Mouse (Mus musculus) heart, postnatal 0 days (tissue): ENCODE data around the gene Itgb3.

ENCODE experiments used
- CTCF ChIP-seq: IDR thresholded peaks from 2 replicates; pipeline ENCODE4 v1.5.1; 2016; ENCODE audit warnings: antibody characterized with exemption, control low read depth, low read depth
- EP300 ChIP-seq: IDR thresholded peaks from 2 replicates; pipeline ENCODE4 v1.6.1; 2016; ENCODE audit warnings: antibody characterized with exemption, low read depth

DNA sequence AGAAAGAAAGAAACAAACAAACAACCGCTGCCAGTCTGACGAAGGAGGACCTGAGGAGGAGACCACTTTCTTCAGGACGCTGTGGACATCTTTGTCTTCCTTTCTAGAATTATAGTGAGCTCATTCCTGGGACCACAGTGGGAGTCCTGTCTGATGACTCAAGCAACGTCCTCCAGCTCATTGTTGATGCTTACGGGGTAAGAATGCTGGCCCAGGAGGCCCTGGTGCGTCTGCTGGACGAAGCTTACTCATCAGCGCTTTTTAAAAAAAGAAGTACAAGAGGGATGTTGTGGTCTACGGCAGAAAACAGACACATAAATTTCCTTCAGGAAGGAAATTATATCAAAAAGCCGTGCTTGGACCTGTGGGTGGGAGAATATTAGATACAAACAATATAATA lies 33.1 kb downstream of the Itgb3 start:
- TF ChIP-seq CTCF (no peak), EP300 (no peak)
